Mouse (Mus musculus) ovary, postnatal 36 days (tissue): ENCODE results near the gene D630039A03Rik.
A peak's percentile ranks its signal among the peaks of the same experiment; 100 is the strongest.
"Not testable (repeated sequence)": the region's sequence is repeated elsewhere in the genome, so short reads cannot be mapped to it uniquely, and the experiment has no call there.

Experiments
- DNase-seq: peaks from one replicate; pipeline ENCODE4 v3.0.0; 2022; ENCODE audit warnings: low spot score, mixed read lengths

Gene D630039A03Rik

DNA sequence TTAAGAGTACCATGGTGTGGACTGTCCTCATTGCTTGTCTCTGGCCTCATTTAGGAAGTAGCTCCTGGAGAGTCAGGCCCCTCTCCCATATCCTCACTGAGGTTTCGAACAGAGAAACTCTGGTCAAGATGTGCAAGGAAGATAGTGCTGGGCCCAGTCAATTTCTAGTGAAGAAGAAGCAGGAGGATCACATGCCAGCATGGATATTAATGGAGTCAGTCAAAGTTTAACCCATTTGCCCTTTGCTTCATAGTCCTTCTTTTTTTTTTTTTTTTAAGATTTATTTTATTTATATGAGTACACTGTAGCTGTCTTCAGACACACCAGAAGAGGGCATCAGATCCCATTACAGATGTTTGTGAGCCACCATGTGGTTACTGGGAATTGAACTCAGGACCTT lies 27.1 kb downstream of the D630039A03Rik start:
- DNase-seq, result not testable (repeated sequence)

DNA sequence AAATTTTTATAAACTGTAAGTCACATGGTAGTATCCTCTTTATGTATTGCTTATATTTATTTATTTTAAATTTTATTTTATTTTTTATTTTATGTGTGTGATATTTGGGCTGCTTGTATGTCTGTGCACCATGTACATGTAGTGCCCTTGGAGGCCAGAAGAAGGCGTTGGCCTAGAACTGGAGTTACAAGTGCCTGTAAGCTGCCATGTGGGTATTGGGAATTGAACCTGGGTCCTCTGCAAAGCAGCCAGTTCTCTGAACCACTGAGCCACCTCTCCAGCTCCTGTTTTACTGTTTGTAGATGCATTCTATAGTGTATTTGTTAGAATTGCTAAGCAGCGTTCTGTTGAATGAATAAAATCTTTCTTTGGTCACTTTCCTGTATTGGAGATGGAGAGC lies 27.9 kb downstream of the D630039A03Rik start:
- DNase-seq, result no peak

DNA sequence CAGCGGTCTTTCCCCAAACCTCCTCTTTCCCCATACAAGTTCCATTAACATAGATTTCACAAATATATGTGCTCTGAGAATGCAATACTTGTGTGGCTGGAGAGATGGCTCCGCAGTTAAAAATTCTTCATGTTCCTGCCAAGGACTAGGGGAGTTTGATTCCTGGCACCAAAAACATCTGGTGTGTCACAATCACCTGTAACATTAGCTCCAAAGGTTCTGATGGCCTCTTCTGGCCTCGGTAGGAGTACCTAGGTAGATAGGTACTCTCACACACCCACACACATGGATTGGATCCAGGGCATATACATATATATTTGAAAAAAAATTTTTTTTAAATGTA lies 29.2 kb downstream of the D630039A03Rik start:
- no peak for DNase-seq

DNA sequence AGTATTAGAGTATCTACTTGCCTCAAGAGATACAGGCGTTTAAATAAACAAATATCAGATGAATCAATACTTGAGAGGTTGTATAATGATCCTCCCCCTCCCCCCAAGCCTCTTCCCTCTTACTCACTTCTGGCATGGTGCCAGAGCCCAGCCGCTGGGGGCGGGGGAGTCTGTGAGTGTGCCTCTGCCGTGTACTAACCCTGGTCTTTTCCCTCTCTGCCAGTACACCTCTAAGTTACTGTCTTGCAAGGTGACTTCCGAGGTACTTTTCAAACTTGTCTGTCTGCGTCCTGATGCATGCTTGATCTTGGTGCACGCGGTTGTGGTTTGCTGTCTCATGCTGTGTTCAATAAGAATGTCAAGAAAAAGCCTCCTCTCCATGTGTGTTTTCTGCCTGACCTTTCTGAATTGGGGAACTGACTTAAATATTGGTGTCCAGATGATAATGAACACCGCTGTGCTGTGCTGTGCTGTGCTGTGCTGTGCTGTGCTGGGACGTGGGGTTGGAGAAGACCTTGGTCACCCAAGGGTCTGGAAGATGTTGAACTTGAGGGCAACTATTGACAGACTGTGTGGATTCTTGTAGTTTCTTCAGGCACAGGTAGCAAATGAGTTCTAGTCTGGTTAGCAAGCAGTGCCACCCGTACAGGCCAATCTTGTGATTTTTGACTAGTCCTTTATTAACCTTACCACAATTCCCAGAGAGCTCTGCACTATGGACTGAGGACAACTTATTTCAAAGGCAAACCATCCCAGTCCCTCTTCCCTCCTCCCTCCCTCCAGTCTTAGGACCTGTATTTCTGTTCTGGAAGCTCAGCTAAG lies 29.8 kb downstream of the D630039A03Rik start:
- peak; percentile 37 for DNase-seq

- DNase-seq, result no peak
Observed at GRCm38 (mm10) chr4:57885186-57885585, 30.9 kb downstream of the D630039A03Rik start.

- no peak for DNase-seq
Observed at GRCm38 (mm10) chr4:57884511-57884910, 31.6 kb downstream of the D630039A03Rik start.

- no peak for DNase-seq
Observed at GRCm38 (mm10) chr4:57883520-57884421, 32.3 kb downstream of the D630039A03Rik start.

- DNase-seq, result peak; percentile 74
Observed at GRCm38 (mm10) chr4:57879804-57880357, 36.2 kb downstream of the D630039A03Rik start.

GRCm38 (mm10) chr4:57879137-57879536 lies 37.0 kb downstream of the D630039A03Rik start:
- DNase-seq, result no peak

DNA sequence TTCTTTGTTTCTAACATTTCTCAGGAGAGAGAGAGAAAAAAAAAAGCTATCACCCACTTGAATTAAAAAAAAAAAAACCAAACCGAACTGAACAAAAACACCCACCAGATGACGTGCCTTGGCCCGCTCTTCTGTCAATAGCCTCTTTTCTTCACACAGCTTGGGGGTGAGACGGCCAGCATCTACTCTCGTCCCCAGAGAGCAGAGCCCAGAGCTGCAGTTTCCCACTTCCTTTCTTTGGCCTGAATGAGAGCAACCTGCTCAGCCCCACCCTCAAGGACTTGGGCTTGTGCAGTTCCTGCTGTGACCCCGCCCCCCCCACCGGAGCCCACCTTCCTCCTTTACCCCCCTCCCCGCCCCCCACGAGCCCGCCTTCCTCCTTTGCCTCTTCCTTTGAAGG lies 48.6 kb downstream of the D630039A03Rik start:
- DNase-seq, result no peak

DNA sequence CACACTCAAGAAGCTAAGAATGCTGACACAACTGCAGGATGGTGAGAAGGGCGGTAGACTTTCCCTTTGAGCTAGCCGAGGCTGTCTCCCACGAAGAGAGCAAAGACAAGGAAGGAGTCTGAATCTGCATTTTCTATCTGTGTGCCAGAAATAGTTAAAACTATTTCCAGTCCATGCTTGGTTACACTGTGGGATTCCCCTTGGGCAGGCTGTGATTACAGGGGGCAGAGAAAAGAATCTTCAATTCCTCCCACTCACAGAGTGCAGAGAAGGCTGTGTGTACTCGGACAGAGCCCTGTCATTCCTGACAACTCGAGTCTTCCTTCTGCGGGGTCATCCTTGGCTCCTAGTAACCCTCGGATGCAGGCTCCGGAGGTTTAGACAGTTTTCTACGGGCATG lies 49.1 kb downstream of the D630039A03Rik start:
- no peak for DNase-seq

DNA sequence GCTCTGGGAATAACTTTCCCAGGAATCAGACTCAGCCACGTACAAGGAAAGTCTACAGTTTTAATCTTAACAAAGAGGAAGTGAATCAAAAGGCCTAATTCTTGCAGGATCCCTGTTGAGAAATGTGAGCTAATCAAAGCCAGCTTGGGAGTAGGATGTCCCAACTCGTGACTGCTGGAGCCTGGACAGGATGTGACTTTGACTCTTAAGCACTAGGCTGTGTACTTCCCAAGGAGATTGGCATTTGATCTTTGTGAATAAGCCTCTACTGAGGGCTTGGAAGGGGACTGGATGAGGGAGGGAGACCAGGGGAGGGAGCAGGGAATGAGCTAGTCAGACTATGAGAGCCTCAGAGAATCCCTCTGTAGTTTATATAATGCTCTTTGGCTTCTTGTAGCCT lies 50.0 kb downstream of the D630039A03Rik start:
- DNase-seq, result no peak

DNA sequence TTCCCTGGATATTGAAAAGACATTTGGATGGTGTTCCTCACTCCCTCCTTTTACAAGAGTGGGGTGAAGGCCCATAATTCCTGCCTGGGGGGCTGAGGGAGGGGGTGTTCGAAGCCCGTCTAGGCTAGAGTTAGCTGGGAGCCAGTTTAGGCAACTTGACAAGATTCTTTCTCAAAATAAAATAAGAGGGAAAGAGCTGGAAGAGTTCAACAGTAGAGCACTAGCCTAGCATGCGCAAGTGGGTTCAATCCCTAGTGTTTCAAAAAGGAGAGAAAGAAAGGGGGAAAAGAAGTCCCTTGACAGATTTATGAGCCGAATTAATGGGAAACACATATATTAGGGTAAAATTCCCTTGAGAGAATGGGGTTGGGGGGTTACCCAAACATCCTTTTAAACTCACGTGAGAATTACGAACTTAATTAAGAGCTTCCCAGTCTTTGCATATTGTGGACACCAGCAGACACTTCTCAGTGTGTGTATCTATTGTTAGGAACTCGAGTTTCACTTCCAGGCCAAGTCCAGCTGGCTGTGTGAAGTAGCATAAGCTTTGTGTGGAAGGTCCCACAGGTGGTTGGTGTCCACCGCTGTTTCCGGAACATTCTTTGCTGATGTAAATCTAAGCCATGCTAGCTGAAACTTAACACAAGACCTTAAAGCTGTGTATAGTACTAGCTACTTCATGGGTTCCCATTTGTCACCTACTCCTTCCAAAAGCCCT lies 53.7 kb downstream of the D630039A03Rik start:
- no peak for DNase-seq

DNA sequence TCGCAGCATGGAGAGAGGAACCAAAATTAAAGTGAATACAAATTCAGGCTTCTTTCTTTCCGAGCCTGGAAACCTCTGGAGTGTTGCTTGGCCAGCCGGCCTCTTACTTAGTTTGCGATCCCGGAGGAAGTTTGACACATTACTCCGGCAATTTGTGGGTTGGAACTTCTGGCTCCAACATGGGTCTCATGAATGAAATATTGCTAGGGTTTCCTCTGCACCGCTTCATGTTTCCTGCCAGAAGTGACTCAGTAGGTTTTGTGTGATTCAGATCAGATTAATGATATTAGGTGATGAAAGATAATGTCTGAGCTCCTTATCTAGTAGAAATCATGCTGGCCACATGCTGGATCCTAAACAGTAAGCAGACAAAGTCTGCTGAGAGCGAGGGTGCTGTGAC lies 54.2 kb downstream of the D630039A03Rik start:
- DNase-seq, result no peak

GRCm38 (mm10) chr4:57861166-57861565 lies 54.9 kb downstream of the D630039A03Rik start:
- DNase-seq, result no peak

- no peak for DNase-seq
Observed at GRCm38 (mm10) chr4:57860204-57860611, 55.9 kb downstream of the D630039A03Rik start.
